Mouse (Mus musculus): ENCODE results near the gene Washc4. TPM values are rescaled to one million over a fixed set of nuclear protein-coding genes. Genes with fewer than 3 reads are reported as not detected.

Gene Washc4
- total and polyA plus RNA-seq, 3 experiments: 16.3 to 31.8 (median 19.3) TPM

DNA sequence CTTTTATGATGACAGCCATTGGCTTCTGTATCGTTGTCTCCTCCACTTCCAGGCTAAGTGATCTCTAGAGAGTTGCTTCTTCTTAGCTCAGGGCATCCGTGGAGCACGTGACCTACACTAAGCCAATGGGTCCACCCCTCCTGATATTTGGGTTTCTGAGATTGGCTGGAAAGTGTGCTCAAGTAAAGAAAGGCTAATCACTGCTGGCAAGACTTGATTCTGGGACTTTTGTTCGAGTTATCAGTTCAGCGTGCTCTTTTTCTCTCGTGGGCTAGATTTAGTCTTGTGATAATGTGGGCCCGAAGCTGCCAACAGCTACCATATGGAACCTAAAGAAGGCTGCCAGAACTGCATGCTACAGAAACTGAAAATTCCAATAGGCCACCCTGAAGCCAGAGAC is 1.3 kb upstream of the Washc4 start:
- H3K79me2 ChIP-seq (replicated peaks; ENCODE audit: control insufficient read depth, extremely low read depth, insufficient read depth, poor library complexity, severe bottlenecking): peaks cover 19% of the 10 kb centered on the region
- DNase-seq (ENCODE audit: extremely low read depth): no peak
- in situ Hi-C loops (cut with MboI; ENCODE audit: low pct_ligation_motif_present, low pct_unique_long_range_greater_than_20kb, low sequenced_read_pairs) (no loop called here), dilution Hi-C loops (cut with MboI; ENCODE audit: extremely low pct_ligation_motif_present, extremely low pct_unique_long_range_greater_than_20kb, low sequenced_read_pairs) (no loop called here)
- TF ChIP-seq TCF12 (IDR thresholded peaks at IDR 0.05; ENCODE audit: low read depth, low read length) (no peak), ZKSCAN1 (IDR thresholded peaks at IDR 0.05; ENCODE audit: borderline replicate concordance, low read depth, low read length) (no peak), USF1 (IDR thresholded peaks at IDR 0.05; ENCODE audit: low read depth, low read length) (no peak), TBP (conservative IDR thresholded peaks at IDR 0.05; ENCODE audit: low read depth, low read length) (no peak), CHD2 (IDR thresholded peaks at IDR 0.05; ENCODE audit: low read length) (no peak), MAZ (IDR thresholded peaks at IDR 0.05; ENCODE audit: low read depth, low read length) (no peak), HCFC1 (IDR thresholded peaks at IDR 0.05; ENCODE audit: low read depth, low read length) (no peak), CTCF (conservative IDR thresholded peaks at IDR 0.05 in 1 of 2, IDR thresholded peaks at IDR 0.05 in 1 of 2; ENCODE audit: low read depth in 2 of 2, low read length in 2 of 2) (no peak), GABPA (IDR thresholded peaks at IDR 0.05; ENCODE audit: insufficient replicate concordance, low read depth, low read length) (no peak), ZNF384 (IDR thresholded peaks at IDR 0.05; ENCODE audit: low read depth, low read length) (no peak), JUND (conservative IDR thresholded peaks at IDR 0.05; ENCODE audit: low read depth, low read length) (no peak), CHD1 (IDR thresholded peaks at IDR 0.05; ENCODE audit: low read depth, low read length) (no peak), NRF1 (IDR thresholded peaks at IDR 0.05; ENCODE audit: low read depth, low read length) (no peak), PAX5 (IDR thresholded peaks at IDR 0.05; ENCODE audit: low read length) (no peak), SMC3 (IDR thresholded peaks at IDR 0.05; ENCODE audit: low read depth, low read length) (no peak), E2F4 (IDR thresholded peaks at IDR 0.05; ENCODE audit: insufficient replicate concordance, low read depth, low read length) (no peak), ELF1 (IDR thresholded peaks at IDR 0.05; ENCODE audit: low read depth, low read length) (no peak), MXI1 (IDR thresholded peaks at IDR 0.05; ENCODE audit: low read depth, low read length) (no peak)
- H3K4me1 ChIP-seq (ENCODE audit: control insufficient read depth in 1 of 2, insufficient read depth in 2 of 2): peaks cover 0 to 29% of the 10 kb centered on the region in 2 experiments; a peak in 2 of 4 replicates
- H3K9me3 ChIP-seq (replicated peaks; ENCODE audit: low read length): no peaks in the 10 kb centered on the region
- peaks cover 0 to 8% of the 10 kb centered on the region in 2 experiments for H3K36me3 ChIP-seq (replicated peaks in 1 of 2; ENCODE audit: control insufficient read depth in 1 of 2, insufficient read depth in 1 of 2, low read length in 1 of 2)
- no peak overlapping the region for H3K4me3 ChIP-seq (replicated peaks in 1 of 3; ENCODE audit: low read depth in 2 of 3, low read length in 2 of 3, poor library complexity in 1 of 3)
- H3K27me3 ChIP-seq (replicated peaks): no peaks in the 10 kb centered on the region
- H3K9ac ChIP-seq (ENCODE audit: insufficient read depth, low read depth): no peak overlapping the region
- H3K27ac ChIP-seq (ENCODE audit: insufficient read depth, low read depth): no peak overlapping the region
- no peak overlapping the region for H3K4me2 ChIP-seq (ENCODE audit: insufficient read depth, low read depth, poor library complexity, severe bottlenecking)

DNA sequence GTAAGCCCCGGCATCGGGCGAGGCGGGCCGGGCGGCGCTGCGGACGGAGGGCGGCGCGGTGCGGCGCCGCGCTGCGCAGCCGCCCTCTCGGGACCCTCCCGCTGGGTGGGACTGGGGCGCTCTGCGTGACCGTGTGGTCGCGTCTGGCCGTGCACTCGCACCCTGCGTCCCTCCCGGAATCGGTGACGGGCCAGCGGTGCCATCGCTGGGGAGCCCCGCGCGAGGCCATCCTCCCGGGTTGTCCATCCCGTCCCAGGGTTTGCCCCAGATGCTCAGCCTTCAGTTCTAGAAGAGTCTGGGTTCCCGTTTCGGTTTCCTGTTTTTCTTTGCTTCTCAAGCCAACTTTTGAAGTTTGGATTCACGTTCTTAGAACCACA is 539 bp downstream of the Washc4 start:
- TF ChIP-seq JUND (conservative IDR thresholded peaks at IDR 0.05; ENCODE audit: low read depth, low read length) (no peak), USF2 (conservative IDR thresholded peaks at IDR 0.05; ENCODE audit: low read depth, low read length) (no peak), TBP (conservative IDR thresholded peaks at IDR 0.05; ENCODE audit: low read depth, low read length) (0 out of 2 replicates have a peak, but pooled peaks have one; percentile 24), IRF4 (IDR thresholded peaks at IDR 0.05; ENCODE audit: low read depth, low read length) (peak; percentile 59; the same call in 1 of the 2 replicates), NRF1 (IDR thresholded peaks at IDR 0.05; ENCODE audit: low read depth, low read length) (peak; percentile 65)
- H3K9ac ChIP-seq (ENCODE audit: insufficient read depth, low read depth): peak overlapping the region; percentile 68
- H3K27ac ChIP-seq (ENCODE audit: insufficient read depth, low read depth): peak overlapping the region; percentile 63
- H3K4me3 ChIP-seq (replicated peaks in 1 of 3; ENCODE audit: low read depth in 2 of 3, low read length in 2 of 3, poor library complexity in 1 of 3): peak overlapping the region; percentile 89 to 97 (median 94)
- H3K79me2 ChIP-seq (replicated peaks; ENCODE audit: control insufficient read depth, extremely low read depth, insufficient read depth, poor library complexity, severe bottlenecking): peaks cover 32% of the 10 kb centered on the region
- peaks cover 9 to 23% of the 10 kb centered on the region in 2 experiments for H3K36me3 ChIP-seq (replicated peaks in 1 of 2; ENCODE audit: control insufficient read depth in 1 of 2, insufficient read depth in 1 of 2, low read length in 1 of 2)
- no peaks in the 10 kb centered on the region for H3K27me3 ChIP-seq (replicated peaks)
- no peaks in the 10 kb centered on the region for H3K9me3 ChIP-seq (replicated peaks; ENCODE audit: low read length)
- in situ Hi-C loops (cut with MboI; ENCODE audit: low pct_ligation_motif_present, low pct_unique_long_range_greater_than_20kb, low sequenced_read_pairs): no loop called here
- peaks cover 0 to 27% of the 10 kb centered on the region in 2 experiments; a peak in 2 of 4 replicates for H3K4me1 ChIP-seq (ENCODE audit: control insufficient read depth in 1 of 2, insufficient read depth in 2 of 2)
- H3K4me2 ChIP-seq (ENCODE audit: insufficient read depth, low read depth, poor library complexity, severe bottlenecking): no peak overlapping the region
- peak; percentile 60 for DNase-seq (ENCODE audit: extremely low read depth)
- dilution Hi-C loops (cut with MboI; ENCODE audit: extremely low pct_ligation_motif_present, extremely low pct_unique_long_range_greater_than_20kb, low sequenced_read_pairs): no loop called here

Data from CH12.LX (cell line).